In genomic region chr3:79578164-79578563, GRCm38 (mm10) we compare ENCODE assay signal across 16 mouse cellular contexts. TPM values are rescaled to one million over a fixed set of nuclear protein-coding genes. Genes with fewer than 3 reads are reported as not detected.
"Had no signal": no experiment of that assay in that cellular context is flagged by ENCODE, and none has a peak within 500 bp of the region (broad histone marks: within the 10 kb centered on the region; RNA-seq: fewer than 3 reads in every experiment).

No protein-coding gene starts in this region.

- H3K4me1 ChIP-seq: lung, embryonic 15.5 days; neural tube, embryonic 12.5 days had no signal

- DNase-seq: lung, postnatal 14 days; retina, postnatal 1 day; right cerebral cortex, postnatal 4 days; thymus, postnatal 36 days had no signal

- H3K36me3 ChIP-seq: hindbrain, embryonic 13.5 days; limb, embryonic 12.5 days; lung, embryonic 15.5 days; midbrain, embryonic 15.5 days; neural tube, embryonic 12.5 days; stomach, embryonic 15.5 days had no signal

- H3K9ac ChIP-seq: hindbrain, embryonic 13.5 days; limb, embryonic 12.5 days; lung, embryonic 15.5 days; midbrain, embryonic 15.5 days; neural tube, embryonic 12.5 days; stomach, embryonic 15.5 days had no signal

- H3K4me2 ChIP-seq: hindbrain, embryonic 13.5 days; limb, embryonic 12.5 days; lung, embryonic 15.5 days; midbrain, embryonic 11.5 days; midbrain, embryonic 15.5 days; neural tube, embryonic 12.5 days; stomach, embryonic 15.5 days had no signal

- H3K27ac ChIP-seq: hindbrain, embryonic 13.5 days; hindbrain, postnatal 0 days; layer of hippocampus, adult 2 months; limb, embryonic 12.5 days; lung, embryonic 15.5 days; macrophage; midbrain, embryonic 15.5 days; neural tube, embryonic 12.5 days; stomach, embryonic 15.5 days had no signal

- ATAC-seq: hindbrain, postnatal 0 days; midbrain, embryonic 15.5 days had no signal

- H3K4me3 ChIP-seq: hindbrain, embryonic 13.5 days; layer of hippocampus, adult 2 months; limb, embryonic 12.5 days; lung, embryonic 15.5 days; megakaryocyte, embryonic 14.5 days; midbrain, embryonic 15.5 days; neural tube, embryonic 12.5 days; stomach, embryonic 15.5 days had no signal

- H3K27me3 ChIP-seq: hindbrain, embryonic 13.5 days; limb, embryonic 12.5 days; lung, embryonic 15.5 days; midbrain, embryonic 15.5 days; neural tube, embryonic 12.5 days; stomach, embryonic 15.5 days had no signal

- H3K9me3 ChIP-seq: hindbrain, embryonic 13.5 days; limb, embryonic 12.5 days; lung, embryonic 15.5 days; megakaryocyte, embryonic 14.5 days; midbrain, embryonic 15.5 days; neural tube, embryonic 12.5 days; stomach, embryonic 15.5 days had no signal

RNA-seq across cellular contexts. Expression of gene 4930579G24Rik, which starts 50.7 kb away (rescaled TPM):
- total RNA-seq: monocyte, adult 5-6 weeks had no signal
